Comparison of ENCODE assay signal across 8 mouse cellular contexts in genomic region chr13:3037010-3037409, GRCm38 (mm10).
DNase-seq lines count a peak whose midpoint lies in the region; ATAC-seq and TF ChIP-seq lines count a peak whose summit lies in the region.
"Not testable (repeated sequence)": the region's sequence is repeated elsewhere in the genome, so short reads cannot be mapped to it uniquely, and the experiment has no call there.

No protein-coding gene starts in this region.

- H3K9me3 ChIP-seq in hindbrain, embryonic 14.5 days (ENCODE audit: control insufficient read depth, low read length) = not testable (repeated sequence)

- not testable (repeated sequence) for H3K9ac ChIP-seq in hindbrain, embryonic 14.5 days

- DNase-seq in CD4-positive helper T cell, adult 2 months (ENCODE audit: low read depth, low spot score) = peak; percentile 8
- DNase-seq in adrenal gland, adult 18-20 months (ENCODE audit: low spot score in 2 of 2) = peak; percentile 11 to 20
- DNase-seq in gastrocnemius, adult 2 months = peak; percentile 13
- DNase-seq in hindbrain, embryonic 14.5 days (ENCODE audit: low spot score) = not testable (repeated sequence)
- DNase-seq in layer of hippocampus, postnatal 10 days (ENCODE audit: low spot score in 2 of 2) = peak; percentile 3 to 11
- DNase-seq in right cerebral cortex, postnatal 4 days = peak; percentile 1
- DNase-seq in thymus, postnatal 25 days = peak; percentile 1

- not testable (repeated sequence) for TF ChIP-seq CTCF in gastrocnemius, adult 2 months (IDR thresholded peaks at IDR 0.05)

- not testable (repeated sequence) for H3K4me3 ChIP-seq in gastrocnemius, adult 2 months; hindbrain, embryonic 14.5 days (replicated peaks; ENCODE audit: low read length)

- intact Hi-C loops in gastrocnemius, adult 2 months (cut with DNase I) = not testable (repeated sequence)

- H3K36me3 ChIP-seq in hindbrain, embryonic 14.5 days (replicated peaks; ENCODE audit: control insufficient read depth, insufficient read depth) = not testable (repeated sequence)

- not testable (repeated sequence) for H3K4me1 ChIP-seq in hindbrain, embryonic 14.5 days (replicated peaks; ENCODE audit: control insufficient read depth, insufficient read depth, low read length)

- H3K27ac ChIP-seq in gastrocnemius, adult 2 months; hindbrain, embryonic 14.5 days: not testable (repeated sequence)

- 9% methylated on average over 1 of the region's 1 CpGs for WGBS in hindbrain, embryonic 14.5 days

- ATAC-seq in hindbrain, embryonic 14.5 days (ENCODE audit: low FRiP score) = peak; percentile 64
- peak; percentile 43; the same call in 1 of the 2 replicates for ATAC-seq in megakaryocyte, adult 5-6 weeks (ENCODE audit: poor library complexity, severe bottlenecking)

- H3K4me2 ChIP-seq in hindbrain, embryonic 14.5 days (replicated peaks) = not testable (repeated sequence)

- not testable (repeated sequence) for H3K27me3 ChIP-seq in hindbrain, embryonic 14.5 days (ENCODE audit: control insufficient read depth, insufficient read depth, low read length)
